Mouse (Mus musculus): ENCODE measurements around the gene Zfp317. TPM values are rescaled to one million over a fixed set of nuclear protein-coding genes. Genes with fewer than 3 reads are reported as not detected.
"Not testable (repeated sequence)": the region's sequence is repeated elsewhere in the genome, so short reads cannot be mapped to it uniquely, and the experiment has no call there.

Gene Zfp317
- total and polyA plus RNA-seq, 2 experiments from 2014 or later: 20.4 to 31.8 TPM

DNA sequence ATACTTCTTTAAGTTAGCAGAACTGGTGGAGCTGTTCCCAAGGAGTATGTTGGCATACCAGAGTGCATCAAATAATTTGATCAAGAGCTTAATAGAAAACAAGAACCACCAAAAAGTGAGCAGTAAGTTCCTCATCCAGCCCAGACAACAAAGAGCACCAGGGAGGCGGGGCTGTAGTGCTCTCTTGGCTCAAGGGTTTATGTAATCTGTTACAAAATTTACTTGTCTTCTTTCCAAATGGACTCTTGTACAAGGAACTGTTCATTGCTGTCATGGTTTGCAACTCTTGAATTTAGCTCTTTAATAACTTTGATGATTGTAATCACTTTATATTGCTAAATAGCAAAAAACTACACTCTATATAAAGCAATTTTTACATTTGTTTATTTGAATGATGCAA lies 69.5 kb downstream of the Zfp317 start:
- no peak overlapping the region for H3K4me2 ChIP-seq (ENCODE audit: low read depth, low read length)
- WGBS: 76% methylated on average over 1 of the region's 1 CpGs
- TF ChIP-seq CTCF (IDR thresholded peaks at IDR 0.05; ENCODE audit: low read depth): no peak
- no peaks in the 10 kb centered on the region for H3K4me1 ChIP-seq (ENCODE audit: insufficient read depth, low read length)
- H3K36me3 ChIP-seq (ENCODE audit: insufficient read depth, low read length): no peaks in the 10 kb centered on the region
- no peak overlapping the region for H3K27ac ChIP-seq
- H3K9ac ChIP-seq (replicated peaks; ENCODE audit: low read length): no peak overlapping the region
- H3K4me3 ChIP-seq (ENCODE audit: low read length): no peak overlapping the region
- H3K9me3 ChIP-seq (ENCODE audit: low read length): no peaks in the 10 kb centered on the region
- ATAC-seq: no peak
- H3K27me3 ChIP-seq (ENCODE audit: insufficient read depth, low read length): no peaks in the 10 kb centered on the region
- DNase-seq (ENCODE audit: low spot score): no peak

DNA sequence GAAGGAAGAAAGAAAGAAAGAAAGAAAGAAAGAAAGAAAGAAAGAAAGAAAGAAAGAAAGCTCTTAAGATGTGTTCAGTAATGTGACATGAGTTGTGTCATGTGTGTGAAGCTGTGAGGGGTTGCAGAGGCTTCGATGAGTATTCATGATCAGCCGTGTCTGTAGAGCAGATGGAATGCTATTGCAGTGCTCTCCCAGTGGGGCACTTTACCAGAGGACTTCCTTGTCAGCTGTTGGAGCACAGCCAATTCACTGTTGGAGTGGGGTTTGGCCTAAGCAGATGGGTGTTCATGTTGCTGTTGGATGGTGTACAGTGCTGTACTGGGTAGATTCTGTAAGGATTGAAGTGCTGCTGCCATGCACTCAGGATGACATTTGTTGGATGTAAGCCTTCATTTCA lies 70.5 kb downstream of the Zfp317 start:
- no peak for ATAC-seq
- Histone ChIP-seq H3K27me3 (ENCODE audit: insufficient read depth, low read length) (no peaks in the 10 kb centered on the region), H3K27ac (no peak overlapping the region), H3K4me3 (ENCODE audit: low read length) (no peak overlapping the region), H3K9me3 (ENCODE audit: low read length) (no peaks in the 10 kb centered on the region), H3K4me1 (ENCODE audit: insufficient read depth, low read length) (no peaks in the 10 kb centered on the region), H3K9ac (replicated peaks; ENCODE audit: low read length) (no peak overlapping the region), H3K4me2 (ENCODE audit: low read depth, low read length) (no peak overlapping the region), H3K36me3 (ENCODE audit: insufficient read depth, low read length) (no peaks in the 10 kb centered on the region)
- WGBS: 75% methylated on average over 2 of the region's 2 CpGs
- no peak for TF ChIP-seq CTCF (IDR thresholded peaks at IDR 0.05; ENCODE audit: low read depth)
- peak; percentile 2 for DNase-seq (ENCODE audit: low spot score)

DNA sequence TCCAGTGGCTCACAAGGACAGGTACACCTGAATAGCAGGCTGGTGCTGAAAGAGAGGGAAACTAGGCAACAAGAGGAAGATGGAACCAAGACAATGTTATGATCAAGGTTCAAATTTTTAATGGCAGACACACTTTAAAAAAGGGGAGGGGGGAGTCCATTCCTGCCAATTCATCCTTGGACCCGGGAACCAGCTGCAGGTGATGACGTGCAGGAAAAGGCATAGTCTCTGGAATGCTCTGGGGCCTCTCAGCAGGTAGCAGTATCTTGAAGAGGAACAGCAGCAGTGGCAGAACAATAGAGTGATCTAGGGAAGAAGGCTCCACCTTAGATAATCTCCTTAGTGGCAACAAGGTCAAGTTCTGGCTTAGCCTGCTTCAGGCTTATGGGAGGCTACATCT lies 72.4 kb downstream of the Zfp317 start:
- H3K27ac ChIP-seq; ATAC-seq; H3K4me1 ChIP-seq (ENCODE audit: insufficient read depth, low read length); H3K9me3 ChIP-seq (ENCODE audit: low read length); H3K9ac ChIP-seq (replicated peaks; ENCODE audit: low read length); H3K4me3 ChIP-seq (ENCODE audit: low read length); H3K4me2 ChIP-seq (ENCODE audit: low read depth, low read length); DNase-seq (ENCODE audit: low spot score); H3K36me3 ChIP-seq (ENCODE audit: insufficient read depth, low read length); H3K27me3 ChIP-seq (ENCODE audit: insufficient read depth, low read length): not testable (repeated sequence)
- 46% methylated on average over 2 of the region's 2 CpGs for WGBS

DNA sequence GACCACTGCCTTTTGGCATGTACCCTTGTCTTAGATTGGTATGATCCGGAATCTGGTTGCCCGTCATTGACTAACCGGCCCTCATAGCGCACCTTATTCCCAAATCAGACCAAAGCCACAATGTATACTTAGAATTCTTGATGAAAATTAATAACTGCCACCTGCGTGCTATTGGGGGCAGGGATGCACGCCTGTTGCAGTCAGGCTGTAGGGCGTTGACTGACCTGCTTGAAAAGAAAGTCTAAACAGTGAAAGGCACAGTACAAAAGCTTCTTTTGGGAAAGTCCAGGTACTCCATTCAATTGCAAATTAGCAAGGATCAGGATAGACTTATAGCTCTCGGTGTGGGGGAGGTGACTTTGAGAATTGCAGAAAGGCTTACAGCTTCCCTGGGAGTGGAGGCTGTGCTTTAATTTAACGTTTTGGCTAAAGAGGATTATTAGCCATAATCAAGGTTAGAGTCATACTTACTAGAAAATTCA lies 73.0 kb downstream of the Zfp317 start:
- H3K27me3 ChIP-seq (ENCODE audit: insufficient read depth, low read length); ATAC-seq; DNase-seq (ENCODE audit: low spot score); H3K27ac ChIP-seq; H3K4me2 ChIP-seq (ENCODE audit: low read depth, low read length); H3K9me3 ChIP-seq (ENCODE audit: low read length); H3K4me3 ChIP-seq (ENCODE audit: low read length); H3K4me1 ChIP-seq (ENCODE audit: insufficient read depth, low read length); H3K9ac ChIP-seq (replicated peaks; ENCODE audit: low read length); H3K36me3 ChIP-seq (ENCODE audit: insufficient read depth, low read length): not testable (repeated sequence)
- 73% methylated on average over 9 of the region's 9 CpGs for WGBS

Other genes starting within 250 kb of the Zfp317 start
- not detected in 2 replicates for gene Olfr847, start 243.4 kb upstream of the Zfp317 start, total RNA-seq (2014; rRNA removed)
- not detected in 2 replicates for gene Olfr847, start 243.4 kb upstream of the Zfp317 start, polyA plus RNA-seq (2015; fragmentation: Nextera tagmentation; extraction: Ambion mirVana)
- not detected in 2 replicates for gene Olfr849, start 181.8 kb upstream of the Zfp317 start, total RNA-seq (2014; rRNA removed)
- gene Olfr849, start 181.8 kb upstream of the Zfp317 start, polyA plus RNA-seq (2015; fragmentation: Nextera tagmentation; extraction: Ambion mirVana): not detected in 2 replicates
- gene Olfr850, start 143.9 kb upstream of the Zfp317 start, total RNA-seq (2014; rRNA removed): not detected in 2 replicates
- not detected in 2 replicates for gene Olfr850, start 143.9 kb upstream of the Zfp317 start, polyA plus RNA-seq (2015; fragmentation: Nextera tagmentation; extraction: Ambion mirVana)
- gene Olfr851, start 128.8 kb upstream of the Zfp317 start, total RNA-seq (2014; rRNA removed): not detected in 2 replicates
- gene Olfr851, start 128.8 kb upstream of the Zfp317 start, polyA plus RNA-seq (2015; fragmentation: Nextera tagmentation; extraction: Ambion mirVana): not detected in 2 replicates
- gene Olfr853, start 81.0 kb upstream of the Zfp317 start, total RNA-seq (2014; rRNA removed): not detected in 2 replicates
- not detected in 2 replicates for gene Olfr853, start 81.0 kb upstream of the Zfp317 start, polyA plus RNA-seq (2015; fragmentation: Nextera tagmentation; extraction: Ambion mirVana)
- not detected in 2 replicates for gene Olfr854, start 54.7 kb upstream of the Zfp317 start, total RNA-seq (2014; rRNA removed)
- not detected in 2 replicates for gene Olfr854, start 54.7 kb upstream of the Zfp317 start, polyA plus RNA-seq (2015; fragmentation: Nextera tagmentation; extraction: Ambion mirVana)
- not detected in 2 replicates for gene Olfr855, start 39.5 kb upstream of the Zfp317 start, total RNA-seq (2014; rRNA removed)
- not detected in 2 replicates for gene Olfr855, start 39.5 kb upstream of the Zfp317 start, polyA plus RNA-seq (2015; fragmentation: Nextera tagmentation; extraction: Ambion mirVana)
- not detected in 2 replicates for gene Olfr857, start 87.3 kb downstream of the Zfp317 start, total RNA-seq (2014; rRNA removed)
- not detected in 2 replicates for gene Olfr857, start 87.3 kb downstream of the Zfp317 start, polyA plus RNA-seq (2015; fragmentation: Nextera tagmentation; extraction: Ambion mirVana)
- not detected in 2 replicates for gene Olfr58, start 158.2 kb downstream of the Zfp317 start, total RNA-seq (2014; rRNA removed)
- not detected in 2 replicates for gene Olfr58, start 158.2 kb downstream of the Zfp317 start, polyA plus RNA-seq (2015; fragmentation: Nextera tagmentation; extraction: Ambion mirVana)
- gene Olfr859, start 182.8 kb downstream of the Zfp317 start, total RNA-seq (2014; rRNA removed): not detected in 2 replicates
- gene Olfr859, start 182.8 kb downstream of the Zfp317 start, polyA plus RNA-seq (2015; fragmentation: Nextera tagmentation; extraction: Ambion mirVana): not detected in 2 replicates
- not detected in 2 replicates for gene Olfr860, start 227.6 kb downstream of the Zfp317 start, total RNA-seq (2014; rRNA removed)
- gene Olfr860, start 227.6 kb downstream of the Zfp317 start, polyA plus RNA-seq (2015; fragmentation: Nextera tagmentation; extraction: Ambion mirVana): not detected in 2 replicates